In genomic region chr2:13432002-13432401, GRCm38 (mm10) we compare ENCODE assay signal across 21 mouse cellular contexts. TPM values are rescaled to one million over a fixed set of nuclear protein-coding genes. Genes with fewer than 3 reads are reported as not detected.
"Had no signal": no experiment of that assay in that cellular context is flagged by ENCODE, and none has a peak within 500 bp of the region (broad histone marks: within the 10 kb centered on the region; RNA-seq: fewer than 3 reads in every experiment).

No protein-coding gene starts in this region.

- DNase-seq: lung, adult 18-20 months; lung, embryonic 14.5 days; lung, postnatal 10 days; lung, postnatal 4 days; midbrain, embryonic 14.5 days; right cerebral cortex, postnatal 14 days; thymus, adult 18-20 months; thymus, postnatal 14 days; thymus, postnatal 4 days had no signal

- H3K27me3 ChIP-seq: midbrain, embryonic 12.5 days; neural tube, embryonic 13.5 days; neural tube, embryonic 15.5 days; stomach, embryonic 15.5 days had no signal

- H3K9me3 ChIP-seq: liver, embryonic 12.5 days; midbrain, embryonic 10.5 days; midbrain, embryonic 12.5 days; neural tube, embryonic 13.5 days; neural tube, embryonic 15.5 days; stomach, embryonic 15.5 days had no signal

- H3K36me3 ChIP-seq: liver, embryonic 12.5 days; midbrain, embryonic 10.5 days; midbrain, embryonic 12.5 days; neural tube, embryonic 13.5 days; neural tube, embryonic 15.5 days; stomach, embryonic 15.5 days had no signal

- H3K9ac ChIP-seq: liver, embryonic 12.5 days; liver, embryonic 14.5 days; lung, embryonic 14.5 days; midbrain, embryonic 12.5 days; neural tube, embryonic 13.5 days; neural tube, embryonic 15.5 days; stomach, embryonic 15.5 days had no signal

- H3K27ac ChIP-seq: liver, embryonic 12.5 days; liver, embryonic 14.5 days; midbrain, embryonic 10.5 days; midbrain, embryonic 12.5 days; neural tube, embryonic 13.5 days; neural tube, embryonic 15.5 days; stomach, embryonic 15.5 days; stomach, postnatal 0 days had no signal

- ATAC-seq: liver, embryonic 12.5 days; midbrain, embryonic 16.5 days had no signal

- H3K4me1 ChIP-seq: liver, embryonic 12.5 days; midbrain, embryonic 10.5 days; midbrain, embryonic 12.5 days; neural tube, embryonic 13.5 days; neural tube, embryonic 15.5 days; stomach, embryonic 15.5 days had no signal

- H3K4me3 ChIP-seq: liver, embryonic 12.5 days; midbrain, embryonic 10.5 days; midbrain, embryonic 12.5 days; myocyte; neural tube, embryonic 13.5 days; neural tube, embryonic 15.5 days; stomach, embryonic 15.5 days had no signal

- H3K4me2 ChIP-seq: liver, embryonic 12.5 days; lung, embryonic 14.5 days; midbrain, embryonic 12.5 days; neural tube, embryonic 13.5 days; neural tube, embryonic 15.5 days; stomach, embryonic 15.5 days had no signal

RNA-seq across cellular contexts. Expression of gene Cubn, which starts 59.6 kb away (rescaled TPM):
- total RNA-seq: megakaryocyte-erythroid progenitor cell, adult 5-6 weeks had no signal
- polyA plus RNA-seq: thymus, postnatal 0 days had no signal
